Mouse (Mus musculus) midbrain, embryonic 10.5 days (tissue): Measurements from ENCODE around the gene Cnpy1. TPM values are rescaled to one million over a fixed set of nuclear protein-coding genes. Genes with fewer than 3 reads are reported as not detected.
A peak's percentile ranks its signal among the peaks of the same experiment; 100 is the strongest.

Source experiments
- DNase-seq: peaks from one replicate; pipeline ENCODE4 v3.0.0-alpha.2; 2017; ENCODE audit warnings: low spot score
- H3K27ac ChIP-seq: fragments of 300-500 bp; sonication (generic); replicated peaks from 2 replicates; pipeline ENCODE4 v1.5.1; 2016; ENCODE audit warnings: mild to moderate bottlenecking
- H3K27me3 ChIP-seq: fragments of 300-500 bp; sonication (generic); 2 replicates; pipeline ENCODE4 v1.6.1; 2016; ENCODE audit warnings: low read depth, mild to moderate bottlenecking; ENCODE audit not compliant: poor library complexity, severe bottlenecking
- H3K36me3 ChIP-seq: fragments of 300-500 bp; sonication (generic); 2 replicates; pipeline ENCODE4 v1.6.1; 2016; ENCODE audit warnings: mild to moderate bottlenecking, moderate library complexity
- H3K4me1 ChIP-seq: fragments of 300-500 bp; sonication (generic); 2 replicates; pipeline ENCODE4 v1.6.1; 2016
- H3K4me3 ChIP-seq: fragments of 300-500 bp; sonication (generic); 2 replicates; pipeline ENCODE4 v1.5.1; 2016; ENCODE audit warnings: mild to moderate bottlenecking, moderate library complexity
- H3K9me3 ChIP-seq: fragments of 300-500 bp; sonication (generic); replicated peaks from 2 replicates; pipeline ENCODE4 v1.6.1; 2016; ENCODE audit warnings: mild to moderate bottlenecking
- WGBS: fragments of 180-500 bp; shearing (Covaris S2); methylation state at CpG from one replicate; pipeline ENCODE4 v1.1.7; 2016; 5-methylcytosine and 5-hydroxymethylcytosine counted together
- polyA plus RNA-seq: library from polyadenylated mRNA; unstranded; fragments of >200 nt; fragmentation: Nextera tagmentation; extraction: Ambion mirVana; gene quantifications from 2 replicates; pipeline ENCODE4 v1.2.1, GENCODE M21; 2016

The Cnpy1 gene
- polyA plus RNA-seq, 1 experiment from 2014 or later, result 95.4 TPM

DNA sequence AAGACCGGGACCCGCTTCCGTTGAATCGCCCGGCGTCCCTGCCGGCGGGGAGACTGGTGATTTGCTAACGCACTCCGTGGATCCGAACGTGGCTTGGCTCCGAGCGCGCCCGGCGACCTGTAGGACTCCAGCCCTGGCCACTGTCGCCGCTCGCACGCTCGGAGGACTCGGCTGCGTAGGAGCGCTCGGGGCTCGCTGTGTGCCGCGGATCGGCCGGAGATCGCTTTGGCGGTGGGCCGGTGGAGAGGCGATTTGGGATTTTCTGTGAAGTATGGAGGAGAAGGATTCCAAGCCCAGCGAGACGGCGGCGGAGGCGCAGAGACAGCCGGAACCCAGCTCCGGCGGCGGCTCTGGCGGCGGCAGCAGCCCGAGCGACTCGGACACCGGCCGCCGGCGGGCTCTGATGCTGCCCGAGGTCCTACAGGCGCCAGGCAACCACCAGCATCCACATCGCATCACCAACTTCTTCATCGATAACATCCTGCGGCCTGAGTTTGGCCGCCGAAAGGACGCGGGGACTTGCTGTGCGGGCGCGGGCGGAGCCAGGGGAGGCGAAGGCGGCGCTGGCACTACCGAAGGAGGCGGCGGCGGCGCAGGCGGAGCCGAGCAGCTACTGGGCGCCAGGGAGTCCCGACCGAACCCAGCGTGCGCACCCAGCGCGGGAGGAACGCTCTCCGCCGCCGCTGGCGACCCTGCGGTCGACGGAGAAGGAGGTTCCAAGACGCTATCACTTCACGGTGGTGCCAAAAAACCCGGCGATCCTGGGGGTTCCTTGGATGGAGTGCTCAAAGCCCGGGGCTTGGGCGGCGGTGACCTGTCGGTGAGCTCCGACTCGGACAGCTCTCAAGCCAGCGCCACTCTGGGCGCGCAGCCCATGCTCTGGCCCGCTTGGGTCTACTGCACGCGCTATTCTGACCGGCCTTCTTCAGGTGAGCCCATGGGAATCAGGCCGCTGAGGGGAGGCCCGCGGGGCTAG, 79.1 kb downstream of the Cnpy1 start:
- under 1% methylated on average over 111 of the region's 111 CpGs for WGBS
- Histone ChIP-seq H3K4me1 (peaks cover 74% of the 10 kb centered on the region), H3K27me3 (peaks cover 97% of the 10 kb centered on the region), H3K9me3 (no peaks in the 10 kb centered on the region), H3K36me3 (peaks cover 43% of the 10 kb centered on the region), H3K27ac (peak overlapping the region; percentile 96), H3K4me3 (peak overlapping the region; percentile 83)
- peak; percentile 74 for DNase-seq

DNA sequence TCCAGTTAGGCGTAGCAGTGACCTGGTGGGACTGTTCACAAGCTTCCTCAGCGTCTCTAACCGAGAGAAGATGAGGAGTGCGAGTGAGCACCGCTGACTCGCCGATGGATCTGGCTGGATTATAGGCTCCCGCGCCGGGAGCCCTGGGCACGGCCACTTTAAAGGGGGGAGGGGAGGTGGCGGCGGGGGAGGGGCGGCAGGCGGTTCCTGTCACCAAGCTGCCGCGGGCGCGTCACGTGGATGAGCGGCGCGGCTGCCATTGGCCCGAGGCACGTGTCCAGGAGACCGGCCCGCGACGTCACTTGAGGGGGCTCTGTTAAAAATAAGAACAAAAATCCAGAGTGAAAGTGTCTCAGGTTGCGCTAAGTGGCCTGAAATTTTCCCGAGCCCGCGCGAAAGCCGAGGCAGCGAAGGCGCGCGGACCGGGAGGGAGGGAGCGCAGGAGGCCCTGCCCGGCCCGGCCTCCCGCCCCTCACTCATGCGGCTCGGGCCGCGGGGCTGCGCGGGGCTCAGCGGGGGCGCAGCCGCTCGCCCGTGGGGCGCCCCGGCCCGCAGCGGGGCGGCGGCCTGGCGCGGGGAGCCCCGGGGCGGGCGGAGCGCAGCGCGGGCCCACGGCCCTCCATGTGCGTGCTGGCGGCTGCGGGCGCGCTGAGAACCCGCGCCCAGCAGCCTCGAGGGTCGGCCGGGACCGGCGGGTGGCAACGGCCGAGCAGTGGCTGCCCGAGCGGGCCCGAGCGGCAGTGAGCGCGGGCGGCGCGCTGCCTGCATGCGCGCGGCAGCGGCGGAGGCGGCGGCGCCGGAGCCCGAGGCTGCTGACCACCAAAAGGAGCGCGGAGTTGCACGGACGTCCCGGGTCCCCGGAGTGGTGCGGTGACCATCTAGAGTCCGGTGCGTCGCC, 80.0 kb downstream of the Cnpy1 start, which contains the start of gene En2:
En2 (plus strand) TSS at position 337 of the 898 bp plus-strand sequence.
- peaks cover 76% of the 10 kb centered on the region for H3K4me1 ChIP-seq
- H3K27me3 ChIP-seq, result peaks cover 99% of the 10 kb centered on the region
- peak within 1 kb of the TSS; percentile 83 for H3K4me3 ChIP-seq
- H3K36me3 ChIP-seq, result peaks cover 38% of the 10 kb centered on the region
- 2% methylated on average over 106 of the region's 113 CpGs for WGBS
- H3K27ac ChIP-seq, result peak within 1 kb of the TSS; percentile 96
- no peaks in the 10 kb centered on the region for H3K9me3 ChIP-seq
- peak; percentile 95 for DNase-seq

- WGBS, result 5% methylated on average over 1 of the region's 1 CpGs
- no peaks in the 10 kb centered on the region for H3K9me3 ChIP-seq
- peaks cover 82% of the 10 kb centered on the region for H3K4me1 ChIP-seq
- peak overlapping the region; percentile 96 for H3K27ac ChIP-seq
- H3K36me3 ChIP-seq, result peaks cover 23% of the 10 kb centered on the region
- no peak for DNase-seq
- H3K27me3 ChIP-seq, result peaks cover 99% of the 10 kb centered on the region
- H3K4me3 ChIP-seq, result peak overlapping the region; percentile 83; the same call in 1 of the 2 replicates
Measured at GRCm38 (mm10) chr5:28163926-28164325, 81.7 kb downstream of the Cnpy1 start.

DNA sequence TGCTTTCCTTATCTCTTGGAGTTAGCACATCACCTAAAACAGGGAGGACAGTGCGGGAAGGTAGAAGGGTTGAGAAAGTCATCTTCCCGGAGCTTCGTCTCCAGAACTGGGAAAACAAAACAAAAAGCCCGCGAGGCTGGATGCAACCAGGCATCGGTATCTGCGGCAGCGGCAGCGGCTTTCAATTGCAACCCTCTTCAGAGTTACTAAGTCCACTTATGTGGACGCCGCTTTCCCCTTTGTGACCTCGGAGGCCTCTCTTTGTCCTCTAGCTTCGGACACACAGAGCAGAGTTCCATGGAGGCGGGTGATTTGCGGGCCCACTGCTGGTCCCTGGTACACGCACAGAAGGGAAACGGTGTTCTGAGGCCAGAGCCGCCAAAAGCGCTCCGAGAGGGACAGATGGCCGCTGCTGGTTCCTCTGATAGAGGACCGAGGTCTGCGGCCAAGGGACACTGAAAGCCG, 83.6 kb downstream of the Cnpy1 start:
- Histone ChIP-seq H3K4me3 (peak overlapping the region; percentile 55), H3K27me3 (peaks cover 99% of the 10 kb centered on the region), H3K9me3 (no peaks in the 10 kb centered on the region), H3K4me1 (peaks cover 91% of the 10 kb centered on the region), H3K27ac (peak overlapping the region; percentile 91), H3K36me3 (peaks cover 5% of the 10 kb centered on the region; the same call in 1 of the 2 replicates)
- under 1% methylated on average over 24 of the region's 24 CpGs for WGBS
- peak; percentile 69 for DNase-seq

DNA sequence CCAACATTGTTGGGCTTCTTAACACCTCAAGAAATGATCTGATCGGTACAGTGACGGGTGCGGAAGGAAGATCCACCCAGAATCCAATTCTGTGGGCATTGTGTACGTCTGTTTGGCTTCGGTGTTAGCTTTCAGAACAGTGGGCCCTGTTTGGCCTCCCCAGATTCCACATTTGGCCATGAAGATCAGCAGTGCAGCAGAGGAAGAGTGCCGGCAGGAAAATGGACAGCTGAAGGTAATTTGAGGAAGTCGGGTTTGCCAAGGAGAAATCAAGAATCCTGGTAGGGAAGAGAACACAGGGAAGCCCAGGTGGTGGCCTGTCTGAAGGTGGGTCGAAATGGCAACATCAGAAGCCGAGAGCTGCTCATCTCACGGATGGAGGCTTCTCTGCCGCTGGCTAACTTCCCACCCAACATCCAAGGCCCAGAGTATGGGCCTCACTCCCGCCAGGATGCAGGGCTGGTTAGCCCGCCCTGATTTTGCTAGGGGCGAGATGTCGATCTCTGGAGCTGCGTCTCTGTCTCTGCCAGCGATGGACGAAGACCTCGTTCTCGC, 84.1 kb downstream of the Cnpy1 start:
- peak; percentile 43 for DNase-seq
- peaks cover 90% of the 10 kb centered on the region for H3K4me1 ChIP-seq
- peak overlapping the region; percentile 91 for H3K27ac ChIP-seq
- no peaks in the 10 kb centered on the region; the same call in 1 of the 2 replicates for H3K36me3 ChIP-seq
- H3K9me3 ChIP-seq, result no peaks in the 10 kb centered on the region
- peak overlapping the region; percentile 55 for H3K4me3 ChIP-seq
- peaks cover 99% of the 10 kb centered on the region for H3K27me3 ChIP-seq
- 2% methylated on average over 20 of the region's 20 CpGs for WGBS

DNA sequence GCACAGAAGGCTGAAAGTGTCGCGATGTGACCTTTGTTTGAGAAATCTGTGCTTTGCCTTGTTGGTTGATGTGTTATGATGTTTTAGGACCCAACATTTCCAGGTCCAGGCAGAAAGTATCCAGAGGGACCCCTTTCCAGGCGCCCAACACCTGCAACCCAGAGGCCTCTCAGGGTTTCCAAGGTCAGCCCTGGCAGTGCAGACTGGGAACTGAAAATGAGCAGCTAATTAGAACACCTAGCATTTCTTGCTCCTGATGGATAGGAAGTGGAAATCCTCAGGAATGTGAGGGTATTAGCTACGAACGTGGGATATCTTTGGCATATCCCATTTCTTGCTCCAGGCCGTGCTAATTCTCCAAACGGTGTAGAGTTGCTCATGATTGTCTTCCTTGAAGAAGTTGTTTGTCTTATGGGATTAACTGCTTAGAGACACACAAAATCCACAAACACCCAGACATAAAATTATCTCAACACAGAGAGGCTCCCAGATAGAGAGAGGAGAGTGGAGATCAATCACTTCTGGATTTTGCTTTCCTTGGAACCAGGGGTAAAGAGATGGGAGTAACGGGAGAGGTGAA, 85.6 kb downstream of the Cnpy1 start:
- H3K27me3 ChIP-seq, result peaks cover 100% of the 10 kb centered on the region
- H3K9me3 ChIP-seq, result no peaks in the 10 kb centered on the region
- H3K4me1 ChIP-seq, result peaks cover 79% of the 10 kb centered on the region
- peak overlapping the region; percentile 51 for H3K4me3 ChIP-seq
- H3K27ac ChIP-seq, result peak overlapping the region; percentile 91
- WGBS, result 1% methylated on average over 8 of the region's 8 CpGs
- no peaks in the 10 kb centered on the region for H3K36me3 ChIP-seq
- peak; percentile 37 for DNase-seq

GRCm38 (mm10) chr5:28159072-28159458, 86.5 kb downstream of the Cnpy1 start:
- Histone ChIP-seq H3K9me3 (no peaks in the 10 kb centered on the region), H3K4me1 (peaks cover 70% of the 10 kb centered on the region), H3K36me3 (no peaks in the 10 kb centered on the region), H3K27ac (peak overlapping the region; percentile 91), H3K27me3 (peaks cover 100% of the 10 kb centered on the region), H3K4me3 (peak overlapping the region; percentile 51)
- under 1% methylated on average over 15 of the region's 15 CpGs for WGBS
- peak; percentile 52 for DNase-seq

- H3K4me3 ChIP-seq, result peak overlapping the region; percentile 51
- under 1% methylated on average over 31 of the region's 31 CpGs for WGBS
- peak; percentile 87 for DNase-seq
- H3K27ac ChIP-seq, result peak overlapping the region; percentile 91
- peaks cover 64% of the 10 kb centered on the region for H3K4me1 ChIP-seq
- peaks cover 100% of the 10 kb centered on the region for H3K27me3 ChIP-seq
- no peaks in the 10 kb centered on the region for H3K36me3 ChIP-seq
- H3K9me3 ChIP-seq, result no peaks in the 10 kb centered on the region
Measured at GRCm38 (mm10) chr5:28158308-28159071, 87.1 kb downstream of the Cnpy1 start.

- H3K36me3 ChIP-seq, result no peaks in the 10 kb centered on the region
- no peaks in the 10 kb centered on the region for H3K9me3 ChIP-seq
- H3K4me1 ChIP-seq, result peaks cover 59% of the 10 kb centered on the region
- DNase-seq, result no peak
- H3K27ac ChIP-seq, result peak overlapping the region; percentile 91
- 2% methylated on average over 17 of the region's 17 CpGs for WGBS
- peaks cover 100% of the 10 kb centered on the region for H3K27me3 ChIP-seq
- peak overlapping the region; percentile 51 for H3K4me3 ChIP-seq
Measured at GRCm38 (mm10) chr5:28157781-28158180, 87.8 kb downstream of the Cnpy1 start.

DNA sequence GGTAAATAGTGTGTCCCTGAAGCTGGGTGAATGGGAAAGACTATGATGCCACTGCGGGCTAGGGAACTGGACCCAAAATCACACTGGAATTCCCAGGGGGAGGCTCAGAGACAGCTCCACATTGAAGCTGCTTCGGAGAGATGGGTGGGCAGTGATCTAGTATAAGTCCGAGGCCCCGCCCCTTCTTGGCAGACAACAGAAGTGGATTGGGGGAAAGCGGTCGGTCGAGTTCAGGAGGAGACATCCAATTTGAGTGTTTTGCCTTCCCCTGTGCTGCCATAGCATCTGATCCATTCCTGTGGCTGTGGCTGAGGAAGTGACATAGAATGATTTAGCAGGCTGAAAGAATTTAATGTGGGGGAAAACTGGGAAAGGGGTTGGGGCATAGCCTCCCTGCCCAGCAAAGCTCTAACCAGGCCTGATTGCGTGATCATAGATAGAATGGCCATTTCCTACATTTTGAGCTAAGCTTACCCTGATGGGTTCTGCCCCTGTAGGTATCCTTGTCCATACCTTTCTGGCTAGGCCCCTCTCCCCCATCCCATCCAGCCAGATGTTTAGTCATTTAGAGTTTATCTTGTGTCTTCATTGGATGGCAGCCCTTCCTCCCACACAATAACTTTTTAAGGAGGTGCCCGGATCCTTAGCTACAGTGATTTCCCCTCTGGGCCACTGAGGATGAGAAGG, 88.4 kb downstream of the Cnpy1 start:
- no peaks in the 10 kb centered on the region for H3K36me3 ChIP-seq
- peak overlapping the region; percentile 91 for H3K27ac ChIP-seq
- peaks cover 53% of the 10 kb centered on the region for H3K4me1 ChIP-seq
- WGBS, result 1% methylated on average over 9 of the region's 9 CpGs
- peak overlapping the region; percentile 51 for H3K4me3 ChIP-seq
- H3K27me3 ChIP-seq, result peaks cover 100% of the 10 kb centered on the region
- peak; percentile 52 for DNase-seq
- no peaks in the 10 kb centered on the region for H3K9me3 ChIP-seq
